Mouse (Mus musculus) retina, postnatal 7 days (tissue): ENCODE data around the gene Cachd1.
A peak's percentile ranks its signal among the peaks of the same experiment; 100 is the strongest.

Experiments used
- DNase-seq: peaks from one replicate; pipeline ENCODE4 v3.0.0-alpha.2; 2012; ENCODE audit warnings: low read depth, low spot score

The Cachd1 gene

DNA sequence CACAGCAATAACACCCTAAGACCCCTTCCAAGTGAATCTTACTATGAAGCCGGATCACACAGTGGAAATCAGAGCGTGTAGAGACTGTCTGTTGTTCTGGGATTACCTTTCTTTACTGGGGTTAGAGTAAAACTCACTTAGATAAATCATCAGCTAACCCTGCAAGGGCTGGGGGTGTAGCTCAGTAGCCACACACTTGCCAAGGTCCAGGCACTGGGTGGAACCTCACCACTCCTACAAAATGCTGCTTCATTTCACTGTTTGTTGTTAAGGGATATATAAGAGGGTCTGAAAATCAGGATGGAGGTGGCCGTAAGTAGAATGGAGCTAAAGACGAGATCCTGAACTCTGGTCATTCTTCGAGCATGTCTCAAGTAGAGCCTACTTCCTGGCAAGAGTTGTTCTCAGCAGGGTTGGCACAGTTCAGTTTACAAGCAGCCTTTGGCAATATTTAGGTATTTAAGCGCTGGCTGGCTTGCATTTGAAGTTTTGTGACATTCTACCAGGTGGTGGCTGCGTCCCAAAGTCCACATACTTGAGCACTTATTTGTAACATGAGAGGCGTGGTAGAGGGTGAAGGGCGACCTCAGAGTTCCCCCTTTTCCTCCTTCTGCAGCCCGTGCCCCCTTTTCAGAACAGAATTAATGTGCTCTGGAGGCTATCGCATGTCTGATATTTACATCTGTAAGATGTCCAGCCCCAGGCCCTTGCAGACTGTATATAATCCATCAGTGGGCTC, 146.5 kb downstream of the Cachd1 start:
- no peak for DNase-seq

- no peak for DNase-seq
Measured at GRCm38 (mm10) chr4:100923598-100923997, 147.1 kb downstream of the Cachd1 start.

DNA sequence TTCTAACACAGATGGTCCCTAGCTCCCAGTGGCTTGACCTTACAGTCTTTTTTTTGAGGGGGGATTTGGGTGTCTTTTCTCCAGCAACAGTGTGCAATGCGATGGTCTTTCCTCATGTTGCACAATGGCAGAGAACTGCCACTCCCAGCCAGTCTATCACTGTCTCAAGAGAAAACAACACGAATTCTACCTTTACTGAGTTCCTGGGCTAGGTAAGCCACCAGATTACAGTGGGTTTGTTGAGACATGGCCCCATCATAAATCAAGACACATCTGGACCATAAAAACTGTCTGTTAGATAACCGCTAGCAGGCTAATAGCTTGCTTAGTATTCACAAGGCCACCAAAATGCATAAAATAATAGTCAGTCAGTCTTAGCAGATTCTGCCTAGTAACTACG, 147.8 kb downstream of the Cachd1 start:
- DNase-seq: no peak

DNA sequence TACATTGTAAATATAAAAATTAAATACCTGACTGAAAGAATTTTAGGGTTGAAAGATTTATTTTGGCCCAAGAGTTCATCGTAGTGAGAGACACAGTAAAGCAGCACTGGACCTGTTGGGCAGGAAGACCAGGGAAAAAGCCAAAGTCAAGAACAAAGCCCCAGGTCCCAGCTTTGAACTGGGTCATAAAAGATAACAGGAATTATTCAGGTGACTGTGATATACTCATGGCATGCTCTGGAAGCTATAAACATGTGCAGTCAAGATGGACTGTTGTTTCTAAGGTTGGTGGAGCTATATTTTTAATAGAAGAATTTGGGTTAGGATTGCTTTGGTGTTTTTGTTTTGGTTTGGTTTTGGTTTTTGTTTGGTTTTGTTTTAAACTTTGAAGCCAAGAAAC, 148.7 kb downstream of the Cachd1 start:
- no peak for DNase-seq

DNA sequence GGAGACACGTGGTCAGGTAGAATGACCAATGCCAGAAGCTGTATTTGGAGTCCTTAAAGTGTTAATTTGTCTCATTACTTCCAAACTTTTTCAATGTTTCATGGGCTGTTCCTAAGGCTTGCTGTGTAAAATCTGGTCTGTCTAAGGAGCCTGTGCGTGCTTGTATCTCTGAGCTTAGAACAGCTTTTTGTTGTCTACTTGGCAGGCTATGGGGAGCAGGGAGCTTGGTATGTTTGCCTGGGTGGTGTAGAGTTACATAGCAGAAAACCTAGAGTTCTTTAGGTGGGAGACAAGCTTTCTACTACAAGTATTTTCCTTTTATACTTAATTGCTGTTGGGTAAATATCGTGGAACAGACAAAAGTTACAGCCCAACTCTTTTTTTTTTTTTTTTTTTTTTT, 150.1 kb downstream of the Cachd1 start:
- no peak for DNase-seq

- no peak for DNase-seq
Measured at GRCm38 (mm10) chr4:100927059-100927458, 150.6 kb downstream of the Cachd1 start.

- no peak for DNase-seq
Measured at GRCm38 (mm10) chr4:100943689-100944088, 167.2 kb downstream of the Cachd1 start.

GRCm38 (mm10) chr4:100944276-100944675, 167.8 kb downstream of the Cachd1 start:
- no peak for DNase-seq

- no peak for DNase-seq
Measured at GRCm38 (mm10) chr4:100945171-100945899, 168.9 kb downstream of the Cachd1 start.

GRCm38 (mm10) chr4:100948494-100949425, 172.3 kb downstream of the Cachd1 start:
- no peak for DNase-seq

DNA sequence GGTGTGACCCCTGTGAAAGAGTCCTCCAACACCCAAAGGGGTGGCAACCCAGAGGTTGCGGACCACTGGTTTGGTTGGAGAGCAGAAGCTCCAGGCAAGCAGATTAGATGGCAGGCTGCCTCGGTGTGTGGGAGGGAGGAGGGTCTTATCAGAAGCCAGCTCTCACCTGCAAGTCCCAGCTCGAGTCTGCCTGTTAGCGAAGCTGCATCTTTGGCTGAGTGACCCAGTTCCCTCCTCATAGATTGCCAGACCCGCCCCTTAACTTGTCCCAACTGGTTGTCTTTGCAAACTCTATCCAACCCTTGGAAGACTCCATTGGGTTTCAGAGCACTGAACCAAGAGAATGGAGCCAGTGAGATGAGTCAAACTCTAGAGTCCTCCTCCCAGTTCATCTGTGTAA, 173.8 kb downstream of the Cachd1 start:
- no peak for DNase-seq

DNA sequence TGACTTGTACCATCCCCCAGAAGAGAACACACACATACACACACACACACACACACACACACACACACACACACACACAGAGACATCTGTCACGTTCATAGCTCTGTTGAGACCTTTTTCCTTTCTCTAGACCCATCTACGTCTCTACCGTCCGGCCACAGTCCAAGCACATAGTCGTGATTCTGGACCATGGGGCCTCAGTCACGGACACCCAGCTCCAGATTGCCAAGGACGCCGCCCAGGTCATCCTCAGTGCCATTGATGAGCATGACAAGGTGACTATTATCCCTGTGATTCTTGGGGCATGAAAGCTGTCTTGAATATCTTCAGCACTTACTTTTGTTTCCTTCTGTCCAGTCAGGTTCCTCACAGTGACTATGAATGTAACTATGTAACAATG, 175.4 kb downstream of the Cachd1 start:
- no peak for DNase-seq

GRCm38 (mm10) chr4:100963341-100963740, 186.9 kb downstream of the Cachd1 start:
- no peak for DNase-seq

DNA sequence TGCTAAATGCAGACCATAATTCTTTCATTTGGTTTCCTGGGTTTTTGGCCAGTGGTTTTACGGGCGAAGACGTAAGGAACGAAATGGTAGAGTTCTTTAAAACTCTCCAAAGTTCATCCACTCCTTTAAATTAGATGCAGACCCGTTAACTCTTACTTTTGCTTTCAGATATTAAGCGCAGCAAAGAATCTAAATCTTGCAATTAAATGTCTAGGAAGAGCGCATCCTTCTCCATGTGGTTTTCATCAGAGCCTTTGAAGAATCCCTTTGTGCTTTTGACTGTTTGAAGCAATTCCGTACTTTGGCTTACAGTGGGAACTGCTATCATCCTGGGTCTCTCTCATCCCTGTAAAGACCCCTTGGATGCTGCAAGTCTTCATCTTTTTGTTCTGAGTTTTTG, 187.3 kb downstream of the Cachd1 start:
- DNase-seq: no peak

DNA sequence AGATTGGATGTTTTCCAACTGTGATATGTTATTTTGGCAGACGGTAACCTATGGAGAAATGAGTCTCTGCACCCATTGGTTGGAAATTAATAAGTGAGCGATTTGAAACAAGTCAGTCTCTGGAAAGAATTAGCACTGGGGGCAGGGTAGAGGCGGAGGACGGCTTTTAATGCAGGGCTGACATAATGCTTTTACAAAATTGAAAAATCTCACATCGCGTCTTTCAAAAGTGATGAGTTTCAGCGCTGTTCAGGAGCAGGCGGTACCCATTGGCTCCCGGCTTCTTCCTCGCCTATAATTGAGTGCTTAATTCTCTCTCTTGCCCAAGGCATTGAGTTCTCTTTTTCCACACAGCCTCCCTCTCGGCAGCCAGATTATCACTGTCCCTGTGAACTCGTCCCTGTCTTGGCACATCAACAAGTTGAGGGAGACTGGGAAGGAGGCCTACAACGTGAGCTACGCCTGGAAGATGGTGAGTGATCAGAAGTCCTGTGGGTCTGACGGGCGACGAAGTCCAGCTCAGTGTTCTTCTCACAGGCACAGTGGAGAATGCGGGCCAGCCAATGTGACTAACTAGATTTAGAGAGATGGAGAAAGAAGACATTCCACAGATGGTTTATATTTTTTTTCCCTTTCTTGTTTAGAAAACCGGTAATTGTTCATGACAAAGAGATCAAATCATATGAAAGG, 191.4 kb downstream of the Cachd1 start:
- DNase-seq: no peak

- DNase-seq: no peak
Measured at GRCm38 (mm10) chr4:100973641-100974454, 197.4 kb downstream of the Cachd1 start.

DNA sequence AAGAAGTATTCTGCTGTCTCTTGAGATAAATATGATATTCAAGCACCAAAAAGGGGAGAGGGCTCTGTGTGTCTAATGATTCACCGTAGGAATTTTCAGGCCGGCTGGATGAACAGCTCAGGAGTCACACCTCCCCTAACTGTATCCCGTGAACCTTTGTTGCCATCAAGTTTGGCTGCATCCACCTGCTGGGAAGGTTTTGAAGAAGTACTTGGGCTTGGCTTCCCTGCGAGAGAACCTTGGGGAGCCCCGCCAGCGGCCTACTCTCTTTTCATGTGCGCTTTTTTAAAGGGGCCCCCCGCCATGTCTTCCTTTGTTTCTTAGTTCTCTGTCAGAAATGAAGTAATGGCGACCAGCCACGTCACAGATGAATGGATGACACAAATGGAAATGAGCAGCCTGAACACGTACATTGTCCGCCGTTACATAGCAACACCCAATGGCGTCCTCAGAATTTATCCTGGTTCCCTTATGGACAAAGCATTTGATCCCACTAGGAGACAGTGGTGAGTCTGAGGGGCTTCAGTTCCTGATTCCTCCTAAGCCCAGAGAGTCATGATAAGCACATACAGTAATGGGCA, 198.1 kb downstream of the Cachd1 start:
- DNase-seq: no peak

GRCm38 (mm10) chr4:100977522-100977921, 201.0 kb downstream of the Cachd1 start:
- DNase-seq: no peak

DNA sequence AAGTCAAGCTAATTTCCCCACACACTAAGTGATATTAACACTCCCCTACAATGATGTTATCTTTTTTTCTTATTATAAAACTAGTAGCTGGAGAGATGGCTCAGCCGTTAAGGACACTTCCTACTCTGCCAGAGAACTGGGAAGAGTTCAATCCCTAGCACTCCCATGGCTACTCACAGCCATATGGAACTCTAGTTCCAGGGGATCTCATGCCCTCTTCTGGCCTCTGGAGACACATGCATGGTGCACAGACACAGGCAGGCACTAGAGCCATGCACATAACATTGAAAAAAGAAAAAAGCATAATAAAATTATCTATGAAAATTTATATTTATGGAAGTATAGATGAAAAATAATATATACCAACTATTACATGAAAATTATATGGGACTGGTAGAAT, 210.7 kb downstream of the Cachd1 start:
- no peak for DNase-seq

GRCm38 (mm10) chr4:100988231-100988799, 211.8 kb downstream of the Cachd1 start:
- peak; percentile 29 for DNase-seq
